Mouse (Mus musculus) right cerebral cortex, adult 2 months (tissue): ENCODE measurements around the gene Ccno.
"Not testable (repeated sequence)": the region's sequence is repeated elsewhere in the genome, so short reads cannot be mapped to it uniquely, and the experiment has no call there.

Experiments used
- DNase-seq, 2 experiments: peaks; one replicate each; pipeline ENCODE4 v3.0.0; 2021 to 2022; ENCODE audit warnings: low spot score in 2 of 2

Gene Ccno

GRCm38 (mm10) chr13:113000576-113001318 lies 13.1 kb downstream of the Ccno start:
- DNase-seq: no peak

GRCm38 (mm10) chr13:113012683-113013082 lies 25.1 kb downstream of the Ccno start:
- no peak for DNase-seq

GRCm38 (mm10) chr13:113013174-113013953 lies 25.8 kb downstream of the Ccno start:
- DNase-seq: not testable (repeated sequence)

- DNase-seq: no peak
Measured at GRCm38 (mm10) chr13:113021521-113021920, 33.9 kb downstream of the Ccno start.

GRCm38 (mm10) chr13:113022467-113022866 lies 34.9 kb downstream of the Ccno start:
- no peak for DNase-seq

GRCm38 (mm10) chr13:113023274-113024143 lies 35.9 kb downstream of the Ccno start:
- DNase-seq: no peak

- peak in 1 of 2 experiments; percentile 11 for DNase-seq
Measured at GRCm38 (mm10) chr13:113031351-113031750, 43.7 kb downstream of the Ccno start.

- peak; percentile 47 to 48 for DNase-seq
Measured at GRCm38 (mm10) chr13:113031792-113032571, 44.4 kb downstream of the Ccno start.

- no peak for DNase-seq
Measured at GRCm38 (mm10) chr13:113032831-113033230, 45.2 kb downstream of the Ccno start.

GRCm38 (mm10) chr13:113034271-113034886 lies 46.8 kb downstream of the Ccno start:
- DNase-seq: no peak

- peak; percentile 23 to 26 for DNase-seq
Measured at GRCm38 (mm10) chr13:113034950-113035421, 47.4 kb downstream of the Ccno start, which contains the start of gene Cdc20b. TSS of gene Cdc20b (plus strand) at chr13:113035111.

GRCm38 (mm10) chr13:113035852-113036251 lies 48.2 kb downstream of the Ccno start:
- peak; percentile 77 to 84 for DNase-seq
